8 mouse cellular contexts compared by ENCODE assay signal in the genomic region with DNA sequence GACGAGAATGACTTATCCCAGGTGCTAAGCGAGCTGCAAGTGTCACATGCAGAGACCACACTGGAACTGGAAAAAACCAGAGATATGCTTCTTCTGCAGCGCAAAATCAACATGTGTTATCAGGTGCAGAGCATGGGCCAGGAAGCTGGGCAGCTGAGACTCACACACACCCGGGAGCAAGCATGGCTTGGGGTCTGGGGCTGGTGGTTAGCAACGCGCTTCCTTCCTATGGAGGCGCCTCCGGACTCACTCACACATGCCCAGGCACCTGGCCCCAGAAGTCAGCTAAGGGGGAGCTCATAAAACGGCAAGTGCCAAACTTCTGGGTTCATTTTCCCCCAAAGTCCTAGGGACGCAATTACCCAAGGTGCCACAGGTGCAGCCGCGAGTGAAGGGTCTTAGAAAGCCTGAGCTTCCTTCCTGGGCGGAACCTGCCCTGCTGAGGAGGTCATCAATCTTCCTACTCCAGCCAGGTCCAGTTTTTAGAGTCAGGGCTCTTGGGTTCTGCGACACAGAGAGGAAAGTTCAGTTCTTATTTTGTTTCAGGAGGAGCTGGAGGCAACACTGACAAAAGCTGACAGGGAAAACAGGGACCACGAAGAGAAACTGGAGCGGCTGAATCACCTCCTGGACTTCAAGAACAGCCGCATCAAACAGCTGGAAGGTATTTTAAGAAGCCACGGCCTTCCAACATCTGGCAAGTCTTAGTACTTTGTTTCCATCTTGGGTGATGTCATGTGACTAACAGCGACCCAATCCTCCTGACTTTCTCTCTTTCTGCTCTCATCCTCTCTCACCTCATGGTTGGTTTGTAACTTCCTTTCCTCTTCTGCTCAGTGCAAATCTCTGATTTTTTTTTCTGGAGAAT. TPM values are rescaled to one million over a fixed set of nuclear protein-coding genes. Genes with fewer than 3 reads are reported as not detected.
DNase-seq lines count a peak whose midpoint lies in the region; ATAC-seq and TF ChIP-seq lines count a peak whose summit lies in the region.

No protein-coding gene starts in this region.

- H3ac ChIP-seq in C2C12 (ENCODE audit: control insufficient read depth, insufficient read length, low read depth), result no peak overlapping the region
- no peak overlapping the region for H3ac ChIP-seq in myocyte (ENCODE audit: control insufficient read depth, insufficient read length)

- H3K4me3 ChIP-seq in gastrocnemius, adult 2 months, result peak overlapping the region; percentile 41
- H3K4me3 ChIP-seq in C2C12 (ENCODE audit: insufficient read depth, poor library complexity, severe bottlenecking), result no peak overlapping the region
- no peak overlapping the region for H3K4me3 ChIP-seq in myocyte
- H3K4me3 ChIP-seq in forebrain, postnatal 0 days (ENCODE audit: low read depth, low read length), result no peak overlapping the region
- no peak overlapping the region for H3K4me3 ChIP-seq in forebrain, embryonic 14.5 days (ENCODE audit: low read depth, low read length)

- H3K4me1 ChIP-seq in forebrain, postnatal 0 days (ENCODE audit: insufficient read depth), result no peaks in the 10 kb centered on the region
- H3K4me1 ChIP-seq in forebrain, embryonic 14.5 days (ENCODE audit: control insufficient read depth, insufficient read depth, low read length), result no peaks in the 10 kb centered on the region

- H3K9me3 ChIP-seq in forebrain, postnatal 0 days (ENCODE audit: low read length), result no peaks in the 10 kb centered on the region
- H3K9me3 ChIP-seq in forebrain, embryonic 14.5 days (replicated peaks; ENCODE audit: control insufficient read depth, low read length), result no peaks in the 10 kb centered on the region

- H3K27me3 ChIP-seq in C2C12 (ENCODE audit: control insufficient read depth, insufficient read depth, insufficient read length) (no peaks in the 10 kb centered on the region), myocyte (ENCODE audit: control insufficient read depth, insufficient read depth, insufficient read length) (no peaks in the 10 kb centered on the region)
- no peaks in the 10 kb centered on the region for H3K27me3 ChIP-seq in forebrain, postnatal 0 days (ENCODE audit: insufficient read depth, low read length)
- no peaks in the 10 kb centered on the region for H3K27me3 ChIP-seq in forebrain, embryonic 14.5 days (replicated peaks; ENCODE audit: control insufficient read depth, insufficient read depth, low read length)

- no peak for TF ChIP-seq POLR2A in myocyte (IDR thresholded peaks at IDR 0.05; ENCODE audit: insufficient read length, low read depth)

- DNase-seq in gastrocnemius, adult 2 months, result no peak
- no peak for DNase-seq in gastrocnemius, adult 18-20 months (ENCODE audit: low spot score)
- DNase-seq in induced T-regulatory cell, adult 2 months (ENCODE audit: low read depth), result peak; percentile 83
- DNase-seq in forebrain, postnatal 0 days, result no peak
- DNase-seq in urinary bladder, postnatal 4 days (ENCODE audit: low spot score in 2 of 2), result no peak
- DNase-seq in forebrain, embryonic 14.5 days (ENCODE audit: low spot score), result no peak

- no peak overlapping the region for H3K27ac ChIP-seq in gastrocnemius, adult 2 months
- no peak overlapping the region for H3K27ac ChIP-seq in forebrain, postnatal 0 days (ENCODE audit: low read depth, low read length)
- H3K27ac ChIP-seq in forebrain, embryonic 14.5 days (ENCODE audit: low read depth, low read length), result no peak overlapping the region

- no peak for ATAC-seq in forebrain, postnatal 0 days
- no peak for ATAC-seq in forebrain, embryonic 14.5 days

- H3K79me2 ChIP-seq in C2C12 (ENCODE audit: control insufficient read depth, insufficient read depth), result no peaks in the 10 kb centered on the region
- H3K79me2 ChIP-seq in myocyte (ENCODE audit: control insufficient read depth, insufficient read depth), result no peaks in the 10 kb centered on the region

- TF ChIP-seq CTCF in gastrocnemius, adult 2 months (IDR thresholded peaks at IDR 0.05), result no peak
- no peak for TF ChIP-seq CTCF in C2C12 (IDR thresholded peaks at IDR 0.05; ENCODE audit: control insufficient read depth, insufficient read depth, insufficient read length)
- no peak for TF ChIP-seq CTCF in forebrain, postnatal 0 days (IDR thresholded peaks at IDR 0.05; ENCODE audit: low read depth)

- H3K36me3 ChIP-seq in C2C12 (ENCODE audit: control insufficient read depth, insufficient read depth), result no peaks in the 10 kb centered on the region
- H3K36me3 ChIP-seq in myocyte (ENCODE audit: control insufficient read depth, insufficient read depth), result no peaks in the 10 kb centered on the region
- no peaks in the 10 kb centered on the region for H3K36me3 ChIP-seq in forebrain, postnatal 0 days (ENCODE audit: insufficient read depth)
- H3K36me3 ChIP-seq in forebrain, embryonic 14.5 days (ENCODE audit: control insufficient read depth, insufficient read depth, low read length), result no peaks in the 10 kb centered on the region

- peak overlapping the region; percentile 30 for H3K4me2 ChIP-seq in myocyte (ENCODE audit: low read depth)
- no peak overlapping the region for H3K4me2 ChIP-seq in forebrain, postnatal 0 days (ENCODE audit: low read depth)
- no peak overlapping the region for H3K4me2 ChIP-seq in forebrain, embryonic 14.5 days (ENCODE audit: low read length)

- no peak overlapping the region for H3K9ac ChIP-seq in forebrain, postnatal 0 days
- no peak overlapping the region for H3K9ac ChIP-seq in forebrain, embryonic 14.5 days (ENCODE audit: low read length)

- WGBS in forebrain, postnatal 0 days, result 78% methylated on average over 19 of the region's 19 CpGs
- WGBS in forebrain, embryonic 14.5 days, result 75% methylated on average over 19 of the region's 19 CpGs

- H3K79me3 ChIP-seq in C2C12 (ENCODE audit: low read depth), result no peaks in the 10 kb centered on the region

- intact Hi-C loops in gastrocnemius, adult 2 months (cut with DNase I), result no loop called here

TF ChIP-seq in C2C12, 6 proteins besides CTCF, POLR2A, EP300 and RAD21:
- TF ChIP-seq MYOD1 (IDR thresholded peaks at IDR 0.05; ENCODE audit: control insufficient read depth, insufficient read length, low read depth), result no peak
- no peak for TF ChIP-seq FOSL1 (IDR thresholded peaks at IDR 0.05; ENCODE audit: insufficient read depth, low read length, poor library complexity, severe bottlenecking)
- TF ChIP-seq USF1 (IDR thresholded peaks at IDR 0.05; ENCODE audit: low read depth), result peak; percentile 17

TF ChIP-seq in myocyte, 11 proteins besides CTCF, POLR2A, EP300 and RAD21:
- TF ChIP-seq REST (IDR thresholded peaks at IDR 0.05; ENCODE audit: insufficient read depth, insufficient read length) (no peak), USF1 (IDR thresholded peaks at IDR 0.05; ENCODE audit: low read depth) (peak; percentile 14)

RNA-seq across cellular contexts. Expression of a gene that starts 30.3 kb away (rescaled TPM):
- total RNA-seq in gastrocnemius, adult 2 months (2021), result not detected
- under 1 TPM in 1 of 2 experiments, not detected in 1; 0.09 TPM for total RNA-seq in gastrocnemius, adult 18-20 months (2021)
- polyA plus RNA-seq in C2C12 (2012; fragmentation: generic; extraction: Trizol), result 2.4 TPM
- polyA plus RNA-seq in myocyte (2012; fragmentation: generic; extraction: Trizol), result 0.47 TPM
- 1.6 and 3.2 TPM in 2 replicates for total RNA-seq in forebrain, postnatal 0 days (2014; rRNA removed)
- polyA plus RNA-seq in forebrain, postnatal 0 days (2015; fragmentation: Nextera tagmentation; extraction: Ambion mirVana), result 50.1 and 50.6 TPM in 2 replicates
- 49.2 and 52.3 TPM in 2 replicates for polyA plus RNA-seq in forebrain, embryonic 14.5 days (2014; fragmentation: Nextera tagmentation; extraction: Ambion mirVana)

RNA-seq across cellular contexts. Expression of a gene that starts 37.0 kb away (rescaled TPM):
- total RNA-seq in gastrocnemius, adult 2 months (2021), result 100 to 1,000 TPM in 1 of 2 experiments, 10 to 100 TPM in 1; 81.7 to 100 TPM
- 10 to 100 TPM; 71.5 to 86.7 TPM for total RNA-seq in gastrocnemius, adult 18-20 months (2021)
- 231 TPM for polyA plus RNA-seq in C2C12 (2012; fragmentation: generic; extraction: Trizol)
- 147 TPM for polyA plus RNA-seq in myocyte (2012; fragmentation: generic; extraction: Trizol)
- 96.3 and 105 TPM in 2 replicates for total RNA-seq in forebrain, postnatal 0 days (2014; rRNA removed)
- polyA plus RNA-seq in forebrain, postnatal 0 days (2015; fragmentation: Nextera tagmentation; extraction: Ambion mirVana), result 323 and 368 TPM in 2 replicates
- 684 and 690 TPM in 2 replicates for polyA plus RNA-seq in forebrain, embryonic 14.5 days (2014; fragmentation: Nextera tagmentation; extraction: Ambion mirVana)

RNA-seq across cellular contexts. Expression of a gene that starts 56.4 kb away (rescaled TPM):
- total RNA-seq in gastrocnemius, adult 2 months (2021), result 10 to 100 TPM; 12.3 to 15.5 TPM
- 10 to 100 TPM; 13.0 to 14.2 TPM for total RNA-seq in gastrocnemius, adult 18-20 months (2021)
- polyA plus RNA-seq in C2C12 (2012; fragmentation: generic; extraction: Trizol), result 25.3 TPM
- 11.7 TPM for polyA plus RNA-seq in myocyte (2012; fragmentation: generic; extraction: Trizol)
- total RNA-seq in forebrain, postnatal 0 days (2014; rRNA removed), result 41.9 and 56.9 TPM in 2 replicates
- 31.0 and 39.1 TPM in 2 replicates for polyA plus RNA-seq in forebrain, postnatal 0 days (2015; fragmentation: Nextera tagmentation; extraction: Ambion mirVana)
- polyA plus RNA-seq in forebrain, embryonic 14.5 days (2014; fragmentation: Nextera tagmentation; extraction: Ambion mirVana), result 68.9 and 78.4 TPM in 2 replicates

Comparison
In these comparisons a context has a peak if more than half of its experiments do, and no peak if none do; other contexts are left out.
1. RNA of a gene that starts 30.3 kb away (polyA plus RNA-seq): 49.2 to 52.3 TPM in forebrain, embryonic 14.5 days and 50.1 to 50.6 TPM in forebrain, postnatal 0 days; 2.4 TPM in C2C12 (single experiment) and 0.47 TPM in myocyte (single experiment); every median in the first group is over 10 times any median in the second.